Mouse (Mus musculus): ENCODE measurements at regions not wholly inside any gene's neighbourhood (a gene's known extent, or its start where the extent isn't known, plus 50 kb on each side); places are given as distances from the start of the nearest gene placed in this dataset.
A peak's percentile ranks its signal among the peaks of the same experiment; 100 is the strongest.

DNA sequence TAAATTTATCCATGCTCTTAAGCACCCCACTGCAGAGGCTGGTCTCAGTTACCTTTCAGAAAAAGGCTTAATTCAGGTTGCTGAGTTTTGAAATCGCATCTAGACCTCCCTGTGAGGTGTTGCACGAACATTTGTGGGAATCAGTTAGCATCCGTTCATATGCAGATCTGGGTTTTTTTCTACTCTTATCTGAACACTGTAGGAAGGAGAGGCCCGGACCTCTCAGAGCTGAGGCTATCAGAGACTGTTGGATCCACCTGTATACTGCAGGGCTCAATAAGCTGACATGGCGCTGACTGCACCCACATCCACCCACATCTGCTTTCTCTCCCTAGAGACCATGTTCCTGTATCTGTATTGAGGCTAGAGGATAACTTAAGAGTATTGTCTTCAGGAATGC lies 1240.4 kb upstream of the A1bg start:
- Histone ChIP-seq H3K4me1 (replicated peaks; ENCODE audit: control insufficient read depth, insufficient read depth, low read length) (peaks cover 18% of the 10 kb centered on the region), H3K27me3 (ENCODE audit: control insufficient read depth, insufficient read depth, low read length) (no peaks in the 10 kb centered on the region), H3K27ac (ENCODE audit: control insufficient read depth, insufficient read depth, low read length) (no peak overlapping the region), H3K36me3 (ENCODE audit: control insufficient read depth, insufficient read depth, low read length) (no peaks in the 10 kb centered on the region), H3K4me3 (ENCODE audit: control insufficient read depth, insufficient read depth, low read length) (no peak overlapping the region)
- 95% methylated on average over 5 of the region's 5 CpGs for WGBS
- TF ChIP-seq CTCF (IDR thresholded peaks at IDR 0.05; ENCODE audit: borderline replicate concordance, control insufficient read depth, extremely low read depth, insufficient read depth, low read length, poor library complexity) (no peak), POLR2A (IDR thresholded peaks at IDR 0.05; ENCODE audit: control insufficient read depth, extremely low read depth, insufficient read depth, low read length, poor library complexity) (no peak)
- DNase-seq = no peak

DNA sequence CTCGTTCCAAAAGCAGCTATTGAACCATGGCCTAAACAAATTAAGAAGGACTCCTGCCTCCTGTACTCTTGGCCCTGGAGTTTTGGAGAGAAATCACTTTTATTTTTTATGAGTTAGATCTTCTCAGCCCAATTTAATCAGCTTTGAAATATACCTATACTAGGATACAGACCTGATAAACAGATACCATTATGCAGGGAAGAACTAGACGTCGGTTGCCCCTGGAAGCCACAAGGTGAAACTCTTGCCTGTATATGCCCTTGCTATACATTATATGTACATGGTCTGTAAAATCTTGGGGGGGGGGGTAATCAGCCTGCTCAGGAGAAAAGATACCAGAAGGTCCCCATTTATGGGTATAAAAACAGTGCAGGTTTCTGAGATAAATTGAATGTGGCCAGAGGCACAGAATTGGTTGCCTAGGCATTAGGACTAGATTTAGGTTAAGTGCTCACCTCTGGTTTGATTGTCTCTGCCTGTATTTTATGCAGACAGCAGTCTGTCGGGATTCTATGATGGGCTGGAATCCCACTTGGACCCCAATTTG lies 1239.9 kb upstream of the A1bg start:
- Histone ChIP-seq H3K4me1 (replicated peaks; ENCODE audit: control insufficient read depth, insufficient read depth, low read length) (peaks cover 21% of the 10 kb centered on the region), H3K4me3 (ENCODE audit: control insufficient read depth, insufficient read depth, low read length) (no peak overlapping the region), H3K36me3 (ENCODE audit: control insufficient read depth, insufficient read depth, low read length) (no peaks in the 10 kb centered on the region), H3K27me3 (ENCODE audit: control insufficient read depth, insufficient read depth, low read length) (no peaks in the 10 kb centered on the region), H3K27ac (ENCODE audit: control insufficient read depth, insufficient read depth, low read length) (no peak overlapping the region)
- WGBS = 95% methylated on average over 4 of the region's 4 CpGs
- TF ChIP-seq POLR2A (IDR thresholded peaks at IDR 0.05; ENCODE audit: control insufficient read depth, extremely low read depth, insufficient read depth, low read length, poor library complexity) = no peak
- TF ChIP-seq CTCF (IDR thresholded peaks at IDR 0.05; ENCODE audit: borderline replicate concordance, control insufficient read depth, extremely low read depth, insufficient read depth, low read length, poor library complexity) = no peak
- no peak for DNase-seq

DNA sequence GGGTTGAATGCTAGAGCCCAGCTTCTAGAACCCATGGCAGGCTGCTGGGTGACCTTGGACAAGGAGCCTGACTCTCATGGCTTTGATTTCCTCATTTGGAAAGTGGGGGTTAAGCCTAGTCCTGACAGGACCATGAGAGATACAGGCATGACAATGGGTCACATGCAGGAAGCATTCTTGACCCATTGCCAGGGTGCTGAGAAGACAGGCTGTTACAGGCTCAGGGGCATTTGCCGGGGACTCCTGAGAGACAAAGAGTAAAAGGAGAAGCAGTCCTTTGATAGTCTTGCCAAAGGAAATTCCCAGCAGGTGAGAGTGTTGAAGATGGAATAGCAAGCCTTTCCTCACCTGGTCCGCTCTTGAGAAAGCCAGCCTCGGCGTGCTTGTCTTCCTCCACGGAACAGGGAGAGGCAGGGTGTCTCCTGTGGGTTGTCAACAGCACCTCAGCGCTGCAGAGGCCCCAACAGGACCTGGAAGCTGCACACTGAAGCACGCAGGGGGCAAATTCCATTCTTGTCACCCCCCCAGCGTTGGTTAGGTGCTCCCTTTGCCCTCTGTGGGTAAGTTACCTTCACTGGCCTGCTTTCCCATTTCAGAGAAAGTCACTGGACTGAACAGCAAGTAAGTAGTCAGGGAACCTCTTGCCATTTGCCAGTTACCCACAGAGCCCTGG lies 1239.3 kb upstream of the A1bg start:
- TF ChIP-seq CTCF (IDR thresholded peaks at IDR 0.05; ENCODE audit: borderline replicate concordance, control insufficient read depth, extremely low read depth, insufficient read depth, low read length, poor library complexity) (no peak), POLR2A (IDR thresholded peaks at IDR 0.05; ENCODE audit: control insufficient read depth, extremely low read depth, insufficient read depth, low read length, poor library complexity) (no peak)
- peaks cover 22% of the 10 kb centered on the region for H3K4me1 ChIP-seq (replicated peaks; ENCODE audit: control insufficient read depth, insufficient read depth, low read length)
- no peak for DNase-seq
- no peaks in the 10 kb centered on the region for H3K27me3 ChIP-seq (ENCODE audit: control insufficient read depth, insufficient read depth, low read length)
- H3K27ac ChIP-seq (ENCODE audit: control insufficient read depth, insufficient read depth, low read length) = no peak overlapping the region
- 92% methylated on average over 8 of the region's 8 CpGs for WGBS
- no peaks in the 10 kb centered on the region for H3K36me3 ChIP-seq (ENCODE audit: control insufficient read depth, insufficient read depth, low read length)
- H3K4me3 ChIP-seq (ENCODE audit: control insufficient read depth, insufficient read depth, low read length) = no peak overlapping the region

DNA sequence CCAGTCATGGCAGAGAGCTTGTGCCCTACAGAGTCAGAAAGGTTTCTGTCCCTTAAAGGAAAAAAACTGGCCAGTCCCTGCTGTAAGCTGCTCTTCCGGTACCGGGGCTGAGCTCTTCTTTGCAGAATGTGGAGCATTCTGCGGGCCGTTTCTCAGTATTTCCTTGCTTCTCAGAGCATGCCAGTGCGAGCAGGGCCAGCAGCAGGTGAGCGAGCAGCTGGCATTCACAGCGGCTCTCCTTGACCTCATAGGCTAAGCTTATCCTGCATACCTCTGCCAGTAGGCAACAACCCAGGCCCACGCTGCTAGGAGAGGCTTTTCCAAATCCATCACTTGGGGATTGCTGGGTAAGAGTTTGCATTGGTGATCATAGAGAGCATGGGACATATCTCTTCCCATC lies 1238.2 kb upstream of the A1bg start:
- no peaks in the 10 kb centered on the region for H3K27me3 ChIP-seq (ENCODE audit: control insufficient read depth, insufficient read depth, low read length)
- no peak overlapping the region for H3K4me3 ChIP-seq (ENCODE audit: control insufficient read depth, insufficient read depth, low read length)
- TF ChIP-seq CTCF (IDR thresholded peaks at IDR 0.05; ENCODE audit: borderline replicate concordance, control insufficient read depth, extremely low read depth, insufficient read depth, low read length, poor library complexity) (no peak), POLR2A (IDR thresholded peaks at IDR 0.05; ENCODE audit: control insufficient read depth, extremely low read depth, insufficient read depth, low read length, poor library complexity) (no peak)
- no peak for DNase-seq
- H3K36me3 ChIP-seq (ENCODE audit: control insufficient read depth, insufficient read depth, low read length) = no peaks in the 10 kb centered on the region
- H3K27ac ChIP-seq (ENCODE audit: control insufficient read depth, insufficient read depth, low read length) = no peak overlapping the region
- 96% methylated on average over 8 of the region's 8 CpGs for WGBS
- peaks cover 21% of the 10 kb centered on the region for H3K4me1 ChIP-seq (replicated peaks; ENCODE audit: control insufficient read depth, insufficient read depth, low read length)

DNA sequence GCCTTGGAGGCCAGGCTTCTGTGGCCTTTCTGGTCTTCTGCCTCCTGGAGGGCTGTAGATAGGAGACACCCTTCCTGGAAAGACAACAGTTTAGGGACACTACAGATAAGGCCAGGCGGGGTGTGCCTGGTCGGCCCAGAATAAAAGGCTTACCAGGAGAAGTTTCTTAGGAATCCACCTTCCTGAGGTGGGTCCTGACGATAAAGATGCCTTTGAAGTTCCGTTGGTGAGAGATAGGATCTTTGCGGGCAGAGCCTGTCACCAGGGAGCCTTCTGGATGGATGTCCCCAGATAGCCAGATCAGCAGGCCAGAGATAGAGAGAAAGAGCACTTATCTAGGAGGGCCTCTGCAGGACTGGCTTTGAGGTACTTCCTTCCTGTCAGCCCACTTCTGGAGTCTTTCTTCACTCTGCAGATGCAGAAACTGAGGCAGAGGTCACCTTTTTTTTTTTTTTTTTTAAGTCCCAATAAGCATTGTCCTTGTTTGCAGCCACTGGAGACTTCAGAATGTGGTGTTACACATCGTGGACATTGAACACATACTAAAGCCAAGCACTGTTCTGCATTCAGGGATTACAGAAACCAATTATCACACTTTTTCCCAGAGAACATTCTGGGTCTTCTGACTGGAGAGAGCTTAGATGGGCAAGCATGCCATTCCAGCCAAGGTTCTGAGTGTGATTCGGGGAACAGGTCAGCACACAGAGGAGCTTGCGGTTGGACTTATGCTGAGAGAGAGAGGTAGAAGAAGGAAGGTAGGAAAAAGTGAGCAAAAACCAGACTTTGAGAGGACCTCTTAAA lies 1236.3 kb upstream of the A1bg start:
- Histone ChIP-seq H3K4me1 (replicated peaks; ENCODE audit: control insufficient read depth, insufficient read depth, low read length) (peaks cover 14% of the 10 kb centered on the region), H3K36me3 (ENCODE audit: control insufficient read depth, insufficient read depth, low read length) (no peaks in the 10 kb centered on the region), H3K27me3 (ENCODE audit: control insufficient read depth, insufficient read depth, low read length) (no peaks in the 10 kb centered on the region), H3K4me3 (ENCODE audit: control insufficient read depth, insufficient read depth, low read length) (no peak overlapping the region), H3K27ac (ENCODE audit: control insufficient read depth, insufficient read depth, low read length) (no peak overlapping the region)
- DNase-seq = no peak
- 87% methylated on average over 8 of the region's 8 CpGs for WGBS
- no peak for TF ChIP-seq POLR2A (IDR thresholded peaks at IDR 0.05; ENCODE audit: control insufficient read depth, extremely low read depth, insufficient read depth, low read length, poor library complexity)
- TF ChIP-seq CTCF (IDR thresholded peaks at IDR 0.05; ENCODE audit: borderline replicate concordance, control insufficient read depth, extremely low read depth, insufficient read depth, low read length, poor library complexity) = no peak

DNA sequence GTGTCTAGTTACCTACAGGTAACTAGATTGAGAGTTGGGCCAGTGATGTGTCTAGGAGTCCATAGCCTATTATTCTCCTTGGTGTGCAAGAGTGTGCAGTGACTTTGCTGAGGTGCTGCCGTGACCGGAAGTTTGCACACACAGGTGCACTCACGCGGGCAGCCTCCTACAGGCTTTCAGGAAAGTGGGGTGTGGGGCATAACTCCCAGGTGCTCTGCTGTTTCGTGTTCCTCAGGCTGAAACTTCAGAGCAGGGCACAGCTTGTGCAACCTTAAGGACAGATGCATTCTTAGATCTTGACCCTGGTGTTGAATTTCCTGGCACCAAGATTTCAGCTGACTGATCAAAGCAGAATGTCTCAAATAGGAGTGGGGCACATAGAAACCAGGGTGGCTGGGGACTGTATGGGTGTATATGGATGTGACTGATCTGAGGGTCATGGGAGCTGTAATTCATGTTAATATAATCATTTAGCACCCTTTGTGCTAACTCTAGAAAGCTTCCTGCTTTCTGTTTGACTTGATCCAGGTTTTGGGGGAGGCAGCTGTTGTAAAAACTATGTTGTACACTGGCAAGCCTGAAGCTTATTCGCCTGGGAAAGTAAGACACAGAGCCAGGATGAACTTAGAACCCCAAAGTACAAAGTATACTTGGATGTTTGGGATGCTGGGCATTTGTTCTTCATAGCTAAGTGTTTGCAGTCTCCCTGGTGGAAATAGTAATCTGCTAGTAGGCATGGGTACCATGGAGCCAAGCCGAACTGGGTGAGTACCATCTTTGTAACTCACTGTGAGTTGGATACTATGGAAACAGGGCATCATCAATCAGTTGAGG lies 1234.6 kb upstream of the A1bg start:
- Histone ChIP-seq H3K4me1 (replicated peaks; ENCODE audit: control insufficient read depth, insufficient read depth, low read length) (peaks cover 14% of the 10 kb centered on the region), H3K36me3 (ENCODE audit: control insufficient read depth, insufficient read depth, low read length) (no peaks in the 10 kb centered on the region), H3K4me3 (ENCODE audit: control insufficient read depth, insufficient read depth, low read length) (no peak overlapping the region), H3K27me3 (ENCODE audit: control insufficient read depth, insufficient read depth, low read length) (no peaks in the 10 kb centered on the region), H3K27ac (ENCODE audit: control insufficient read depth, insufficient read depth, low read length) (no peak overlapping the region)
- WGBS = 47% methylated on average over 7 of the region's 7 CpGs
- DNase-seq = peak; percentile 24
- TF ChIP-seq POLR2A (IDR thresholded peaks at IDR 0.05; ENCODE audit: control insufficient read depth, extremely low read depth, insufficient read depth, low read length, poor library complexity) (no peak), CTCF (IDR thresholded peaks at IDR 0.05; ENCODE audit: borderline replicate concordance, control insufficient read depth, extremely low read depth, insufficient read depth, low read length, poor library complexity) (no peak)
